Mouse (Mus musculus) liver, embryonic 14.5 days (tissue): ENCODE measurements at regions not wholly inside any gene's neighbourhood (a gene's known extent, or its start where the extent isn't known, plus 50 kb on each side); places are given as distances from the start of the nearest gene placed in this dataset.

Source experiments
- CTCF ChIP-seq: IDR thresholded peaks from 2 replicates; pipeline ENCODE4 v1.5.1; 2016; ENCODE audit warnings: antibody characterized with exemption, low read depth, control low read depth
- EP300 ChIP-seq: IDR thresholded peaks from 2 replicates; pipeline ENCODE4 v1.6.1; 2016; ENCODE audit warnings: antibody characterized with exemption, low read depth

GRCm38 (mm10) chr6:98105280-98106090 is 237.1 kb downstream of the Gm765 start:
- peak; percentile 73 for TF ChIP-seq CTCF
- TF ChIP-seq EP300 = no peak
